In genomic region chr17:83969407-83969826, GRCm38 (mm10) we compare ENCODE assay signal across 12 mouse cellular contexts.
DNase-seq lines count a peak whose midpoint lies in the region; ATAC-seq and TF ChIP-seq lines count a peak whose summit lies in the region.
"Had no signal": no experiment of that assay in that cellular context is flagged by ENCODE, and none has a peak within 500 bp of the region (broad histone marks: within the 10 kb centered on the region; RNA-seq: fewer than 3 reads in every experiment).

No protein-coding gene starts in this region.

- no peak overlapping the region for H3K4me2 ChIP-seq in forebrain, embryonic 12.5 days
- H3K4me2 ChIP-seq in forebrain, embryonic 15.5 days (replicated peaks), result no peak overlapping the region
- no peak overlapping the region for H3K4me2 ChIP-seq in midbrain, postnatal 0 days (ENCODE audit: low read depth, low read length, poor library complexity, severe bottlenecking)
- H3K4me2 ChIP-seq in midbrain, embryonic 15.5 days, result no peak overlapping the region
- no peak overlapping the region for H3K4me2 ChIP-seq in limb, embryonic 15.5 days
- H3K4me2 ChIP-seq: midbrain, embryonic 11.5 days had no signal

- TF ChIP-seq CTCF in midbrain, postnatal 0 days (IDR thresholded peaks at IDR 0.05), result no peak

- 0 out of 2 replicates have a peak overlapping the region, but pooled peaks have one; percentile 43 for H3K27ac ChIP-seq in forebrain, embryonic 12.5 days
- H3K27ac ChIP-seq in forebrain, embryonic 15.5 days (replicated peaks), result no peak overlapping the region
- no peak overlapping the region for H3K27ac ChIP-seq in midbrain, postnatal 0 days (ENCODE audit: low read depth, low read length)
- H3K27ac ChIP-seq in midbrain, embryonic 15.5 days, result no peak overlapping the region
- peak overlapping the region; percentile 75 for H3K27ac ChIP-seq in limb, embryonic 15.5 days

- peak; percentile 42 for DNase-seq in midbrain, postnatal 0 days (ENCODE audit: low spot score)
- peak; percentile 49 for DNase-seq in yolk sac, embryonic 10.5 days (ENCODE audit: low spot score)
- DNase-seq in layer of hippocampus, postnatal 14 days (ENCODE audit: low spot score in 2 of 2), result no peak
- DNase-seq: B cell, adult 2 months; kidney, adult 9 months had no signal

- no peaks in the 10 kb centered on the region for H3K27me3 ChIP-seq in forebrain, embryonic 12.5 days
- no peaks in the 10 kb centered on the region for H3K27me3 ChIP-seq in forebrain, embryonic 15.5 days
- no peaks in the 10 kb centered on the region for H3K27me3 ChIP-seq in midbrain, postnatal 0 days (ENCODE audit: insufficient read depth, low read length)
- H3K27me3 ChIP-seq in midbrain, embryonic 15.5 days (replicated peaks), result no peaks in the 10 kb centered on the region
- no peaks in the 10 kb centered on the region for H3K27me3 ChIP-seq in limb, embryonic 15.5 days

- no peak overlapping the region for H3K4me3 ChIP-seq in forebrain, embryonic 12.5 days (replicated peaks)
- H3K4me3 ChIP-seq in forebrain, embryonic 15.5 days, result no peak overlapping the region
- H3K4me3 ChIP-seq in midbrain, postnatal 0 days (ENCODE audit: low read depth, low read length), result no peak overlapping the region
- no peak overlapping the region for H3K4me3 ChIP-seq in midbrain, embryonic 15.5 days
- H3K4me3 ChIP-seq in limb, embryonic 15.5 days, result no peak overlapping the region

- peaks cover 21% of the 10 kb centered on the region for H3K4me1 ChIP-seq in forebrain, embryonic 12.5 days
- peaks cover 9% of the 10 kb centered on the region for H3K4me1 ChIP-seq in forebrain, embryonic 15.5 days
- no peaks in the 10 kb centered on the region for H3K4me1 ChIP-seq in midbrain, postnatal 0 days (ENCODE audit: insufficient read depth, low read length)
- no peaks in the 10 kb centered on the region for H3K4me1 ChIP-seq in midbrain, embryonic 15.5 days
- peaks cover 50% of the 10 kb centered on the region for H3K4me1 ChIP-seq in limb, embryonic 15.5 days

- no peak overlapping the region for H3K9ac ChIP-seq in forebrain, embryonic 12.5 days
- H3K9ac ChIP-seq in forebrain, embryonic 15.5 days (replicated peaks), result no peak overlapping the region
- no peak overlapping the region for H3K9ac ChIP-seq in midbrain, postnatal 0 days (replicated peaks; ENCODE audit: low read length, poor library complexity, severe bottlenecking)
- no peak overlapping the region for H3K9ac ChIP-seq in midbrain, embryonic 15.5 days
- no peak overlapping the region for H3K9ac ChIP-seq in limb, embryonic 15.5 days

- no peaks in the 10 kb centered on the region for H3K36me3 ChIP-seq in forebrain, embryonic 12.5 days (replicated peaks)
- no peaks in the 10 kb centered on the region for H3K36me3 ChIP-seq in forebrain, embryonic 15.5 days
- H3K36me3 ChIP-seq in midbrain, postnatal 0 days (ENCODE audit: insufficient read depth, low read length), result no peaks in the 10 kb centered on the region
- H3K36me3 ChIP-seq in midbrain, embryonic 15.5 days (replicated peaks), result no peaks in the 10 kb centered on the region
- no peaks in the 10 kb centered on the region for H3K36me3 ChIP-seq in limb, embryonic 15.5 days

- 85% methylated on average over 7 of the region's 7 CpGs for WGBS in forebrain, embryonic 12.5 days
- 72% methylated on average over 7 of the region's 7 CpGs for WGBS in forebrain, embryonic 15.5 days
- WGBS in midbrain, postnatal 0 days, result 66% methylated on average over 7 of the region's 7 CpGs
- WGBS in midbrain, embryonic 15.5 days, result 61% methylated on average over 7 of the region's 7 CpGs
- WGBS in limb, embryonic 15.5 days, result 24% methylated on average over 7 of the region's 7 CpGs

- no peak for ATAC-seq in forebrain, embryonic 12.5 days (ENCODE audit: low FRiP score)
- ATAC-seq in forebrain, embryonic 15.5 days (replicated peaks), result no peak
- no peak for ATAC-seq in midbrain, postnatal 0 days (ENCODE audit: low FRiP score)
- ATAC-seq in midbrain, embryonic 15.5 days (replicated peaks), result no peak
- ATAC-seq in limb, embryonic 15.5 days (ENCODE audit: insufficient number of reproducible peaks, low FRiP score, low TSS enrichment, low read depth), result peak; percentile 21; the same call in 1 of the 2 replicates
- ATAC-seq in frontal cortex, adult (ENCODE audit: low TSS enrichment), result no peak
- ATAC-seq: activated CD4-positive, CD25-positive, alpha-beta regulatory T cell, adult 4 months had no signal

- no peaks in the 10 kb centered on the region for H3K9me3 ChIP-seq in forebrain, embryonic 12.5 days
- no peaks in the 10 kb centered on the region for H3K9me3 ChIP-seq in forebrain, embryonic 15.5 days
- no peaks in the 10 kb centered on the region for H3K9me3 ChIP-seq in midbrain, postnatal 0 days (ENCODE audit: low read length)
- H3K9me3 ChIP-seq in midbrain, embryonic 15.5 days, result no peaks in the 10 kb centered on the region
- no peaks in the 10 kb centered on the region for H3K9me3 ChIP-seq in limb, embryonic 15.5 days

Comparison
In these comparisons a context has a peak if more than half of its experiments do, and no peak if none do; other contexts are left out.
1. H3K27ac ChIP-seq: peak in forebrain, embryonic 12.5 days (single experiment) and limb, embryonic 15.5 days (single experiment); none in forebrain, embryonic 15.5 days (single experiment), midbrain, postnatal 0 days (single experiment) and midbrain, embryonic 15.5 days (single experiment).
2. DNase-seq: peak in midbrain, postnatal 0 days (single experiment) and yolk sac, embryonic 10.5 days (single experiment); none in layer of hippocampus, postnatal 14 days (0 of 2).